Mouse (Mus musculus) E14TG2a.4 (cell line): Measurements from ENCODE around the gene Birc2.

Experiments
- H3K27me3 ChIP-seq: 2 replicates; pipeline ENCODE4 v1.6.1; 2014; ENCODE audit warnings: low read length, control low read depth; ENCODE audit not compliant: insufficient read depth
- H3K36me3 ChIP-seq: 2 replicates; pipeline ENCODE4 v1.6.1; 2014; ENCODE audit warnings: low read length, control low read depth; ENCODE audit not compliant: insufficient read depth
- H3K4me1 ChIP-seq: replicated peaks from 2 replicates; pipeline ENCODE4 v1.6.1; 2014; ENCODE audit warnings: low read depth, low read length, control low read depth
- H3K4me3 ChIP-seq: replicated peaks from 2 replicates; pipeline ENCODE4 v1.5.1; 2014; ENCODE audit warnings: mild to moderate bottlenecking, low read length
- H3K9me3 ChIP-seq: 2 replicates; pipeline ENCODE4 v1.6.1; 2014; ENCODE audit warnings: low read length, control low read depth
- CTCF ChIP-seq: conservative IDR thresholded peaks from 2 replicates; pipeline ENCODE4 v1.5.1; 2014; ENCODE audit warnings: low read length
- NANOG ChIP-seq: IDR thresholded peaks from 2 replicates; pipeline ENCODE4 v1.6.1; 2014; ENCODE audit warnings: borderline replicate concordance, low read length, mixed read lengths
- POU5F1 ChIP-seq: IDR thresholded peaks from 2 replicates; pipeline ENCODE4 v1.6.1; 2014; ENCODE audit warnings: low read length, borderline replicate concordance

Gene Birc2

DNA sequence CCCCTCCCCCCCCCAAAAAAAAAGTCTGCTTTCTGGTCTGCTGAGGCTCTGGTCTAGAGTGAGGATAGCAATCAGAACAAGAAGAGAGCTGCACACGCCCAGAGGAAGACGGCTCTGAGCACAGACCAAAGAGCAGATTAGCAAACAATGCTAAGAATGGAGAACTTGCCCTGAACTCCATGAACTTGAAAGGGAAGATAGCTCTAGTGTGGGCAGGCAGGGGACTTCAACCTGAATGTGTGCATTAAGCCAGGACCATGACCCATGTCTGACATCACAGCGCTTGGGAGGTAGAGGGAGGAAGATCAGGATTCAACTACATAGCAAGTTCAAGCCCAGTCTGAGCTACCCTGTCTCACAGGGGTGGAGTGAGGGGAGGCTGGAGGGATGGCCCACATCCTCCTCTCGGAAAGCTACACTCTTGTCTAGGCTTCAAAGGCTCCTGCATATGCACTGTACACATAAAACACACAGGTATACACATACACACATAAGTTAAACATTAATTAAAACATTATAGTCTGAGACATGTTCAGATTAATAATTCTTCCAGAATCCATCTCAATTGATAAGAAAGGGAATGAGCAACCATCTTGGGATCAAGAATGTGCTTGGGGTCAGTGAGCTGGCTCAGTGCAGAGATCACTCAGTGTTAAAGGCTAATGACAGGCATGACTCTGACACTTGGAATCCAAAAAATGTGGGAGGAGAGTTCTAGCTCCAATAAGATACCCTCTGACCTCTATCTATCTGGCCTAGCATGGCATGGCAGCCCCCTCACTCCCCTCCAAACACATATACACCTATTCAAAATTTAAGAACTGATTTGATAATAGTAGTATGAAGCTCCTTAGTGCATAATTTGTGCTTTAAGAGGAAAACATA lies 15.7 kb upstream of the Birc2 start:
- no peak for TF ChIP-seq NANOG
- TF ChIP-seq POU5F1 = no peak
- TF ChIP-seq CTCF = no peak
- peaks cover 22% of the 10 kb centered on the region for H3K4me1 ChIP-seq
- H3K4me3 ChIP-seq = no peak overlapping the region
- no peaks in the 10 kb centered on the region for H3K27me3 ChIP-seq
- H3K36me3 ChIP-seq = 0 out of 2 replicates have a peak, but pooled peaks cover 4% of the 10 kb centered on the region
- H3K9me3 ChIP-seq = no peaks in the 10 kb centered on the region

DNA sequence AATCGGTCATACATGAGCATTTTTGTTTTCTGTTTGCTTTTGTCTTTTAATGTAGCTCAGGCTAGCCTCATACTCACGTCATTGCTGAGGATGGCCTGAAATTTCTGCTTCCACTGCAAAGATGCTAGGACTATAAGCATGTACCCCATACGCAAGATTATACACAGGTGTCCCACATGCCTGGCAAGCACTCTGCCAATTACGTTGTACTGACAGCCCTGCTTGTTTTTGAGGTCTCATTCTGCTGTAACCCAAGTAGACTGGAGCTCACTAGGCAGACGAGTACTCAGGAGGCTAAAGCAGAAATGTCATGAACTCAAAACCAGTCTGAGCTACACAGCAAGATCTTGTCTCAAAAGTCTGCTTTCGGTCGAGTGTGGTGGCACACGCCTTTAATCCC lies 15.0 kb upstream of the Birc2 start:
- Histone ChIP-seq H3K27me3 (no peaks in the 10 kb centered on the region), H3K36me3 (0 out of 2 replicates have a peak, but pooled peaks cover 4% of the 10 kb centered on the region), H3K9me3 (no peaks in the 10 kb centered on the region), H3K4me3 (no peak overlapping the region), H3K4me1 (peaks cover 23% of the 10 kb centered on the region)
- TF ChIP-seq NANOG (no peak), POU5F1 (no peak), CTCF (no peak)

DNA sequence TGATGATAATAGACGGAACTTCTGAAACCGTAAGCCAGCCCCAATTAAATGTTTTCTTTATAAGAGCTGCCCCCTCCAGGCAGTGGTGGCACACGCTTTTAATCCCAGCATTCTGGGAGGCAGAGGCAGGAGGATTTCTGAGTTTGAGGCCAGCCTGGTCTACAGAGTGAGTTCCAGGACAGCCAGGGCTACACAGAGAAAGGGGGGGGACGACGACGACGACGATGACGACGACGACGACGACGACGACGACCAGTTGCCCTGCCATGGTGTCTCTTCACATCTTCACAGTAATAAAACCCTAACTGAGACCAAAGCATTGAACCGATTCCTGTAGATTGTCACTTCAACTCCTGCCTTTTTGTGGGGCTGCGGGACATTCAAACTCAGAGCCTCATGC lies 11.3 kb upstream of the Birc2 start:
- Histone ChIP-seq H3K4me1 (peaks cover 44% of the 10 kb centered on the region), H3K27me3 (no peaks in the 10 kb centered on the region), H3K4me3 (no peak overlapping the region), H3K36me3 (0 out of 2 replicates have a peak, but pooled peaks cover 4% of the 10 kb centered on the region), H3K9me3 (no peaks in the 10 kb centered on the region)
- TF ChIP-seq POU5F1 (no peak), NANOG (no peak), CTCF (no peak)

DNA sequence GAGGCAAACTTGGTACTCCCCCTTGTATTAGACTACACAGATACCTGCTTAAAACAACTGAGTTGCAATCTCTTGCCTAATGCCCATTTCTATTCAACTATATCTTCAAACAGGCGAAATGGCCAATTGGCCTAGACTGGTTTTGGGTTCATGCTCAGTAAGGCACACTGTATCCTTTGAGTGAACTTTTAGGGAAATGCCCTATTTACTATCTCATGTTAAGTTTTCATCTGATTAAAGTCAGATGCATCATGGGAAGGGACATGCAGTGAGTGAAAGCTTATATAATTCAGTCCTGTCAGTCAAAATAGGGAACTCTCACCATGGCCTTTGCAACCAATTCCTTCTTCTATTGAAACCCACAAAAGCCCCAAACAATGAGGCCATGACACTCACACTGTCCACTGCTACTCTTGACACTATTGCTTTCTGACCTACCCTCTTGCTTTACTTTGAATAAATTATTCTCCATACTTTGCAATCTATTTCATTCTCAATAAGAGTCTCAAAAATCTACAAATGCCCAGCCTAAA lies 9.9 kb upstream of the Birc2 start:
- Histone ChIP-seq H3K9me3 (peaks cover 6% of the 10 kb centered on the region; the same call in 1 of the 2 replicates), H3K4me1 (peaks cover 31% of the 10 kb centered on the region), H3K4me3 (no peak overlapping the region), H3K27me3 (no peaks in the 10 kb centered on the region), H3K36me3 (0 out of 2 replicates have a peak, but pooled peaks cover 4% of the 10 kb centered on the region)
- TF ChIP-seq POU5F1 (no peak), CTCF (no peak), NANOG (no peak)

DNA sequence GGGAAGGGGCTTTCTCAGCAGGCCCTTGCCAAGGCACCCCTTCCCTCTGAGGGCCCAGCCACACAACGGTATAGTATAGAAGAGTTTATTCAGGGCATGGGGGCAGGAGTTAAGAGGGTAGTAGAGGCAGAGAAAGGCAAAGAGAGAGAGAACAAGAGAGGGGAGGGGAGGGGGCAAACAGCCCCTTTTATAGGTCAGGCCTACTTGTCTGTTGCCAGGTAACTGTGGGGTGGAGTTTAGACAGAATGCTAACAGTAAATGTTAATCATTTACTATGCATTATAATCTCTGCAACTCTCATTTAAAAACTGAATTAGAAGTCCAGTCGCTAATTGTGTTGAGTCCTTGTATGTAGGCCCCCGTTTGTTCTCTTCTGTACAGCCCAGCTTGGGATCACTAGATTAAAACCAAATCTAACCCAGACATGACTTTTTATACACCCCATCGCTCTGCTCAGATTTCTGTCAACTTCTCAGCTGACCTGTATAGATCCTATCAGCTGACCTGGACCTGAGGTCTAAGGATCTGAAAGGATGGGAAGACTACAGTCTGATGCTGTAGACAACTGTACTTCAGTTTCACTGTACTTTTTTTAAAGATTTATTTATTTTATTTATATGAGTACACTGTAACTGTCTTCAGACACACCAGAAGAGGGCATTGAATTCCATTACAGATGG lies 8.5 kb upstream of the Birc2 start:
- no peak for TF ChIP-seq NANOG
- TF ChIP-seq POU5F1 = no peak
- no peak for TF ChIP-seq CTCF
- H3K36me3 ChIP-seq = 0 out of 2 replicates have a peak, but pooled peaks cover 4% of the 10 kb centered on the region
- H3K27me3 ChIP-seq = no peaks in the 10 kb centered on the region
- H3K4me3 ChIP-seq = no peak overlapping the region
- peaks cover 38% of the 10 kb centered on the region for H3K4me1 ChIP-seq
- peaks cover 13% of the 10 kb centered on the region; the same call in 1 of the 2 replicates for H3K9me3 ChIP-seq

DNA sequence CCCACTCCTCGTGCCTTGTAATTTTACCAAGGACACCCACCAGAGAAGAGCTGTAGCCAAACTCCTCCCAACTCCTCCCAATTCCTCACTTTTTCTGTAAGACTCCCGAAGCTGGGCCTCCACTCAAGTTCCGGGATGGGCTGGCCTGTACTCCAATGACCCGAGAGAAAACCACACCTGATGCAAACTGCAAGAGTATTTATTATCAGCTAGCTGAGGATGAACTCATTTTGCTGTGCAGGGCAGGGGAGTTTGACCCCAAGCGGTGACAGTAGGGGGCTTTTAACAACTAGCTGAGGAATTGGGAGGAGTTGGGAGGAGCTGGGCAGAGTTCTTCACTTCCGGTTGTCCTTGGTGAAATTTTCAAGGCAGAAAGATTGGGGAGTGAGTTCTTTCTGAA lies 4.4 kb upstream of the Birc2 start:
- Histone ChIP-seq H3K9me3 (peaks cover 13% of the 10 kb centered on the region; the same call in 1 of the 2 replicates), H3K4me3 (no peak overlapping the region), H3K27me3 (no peaks in the 10 kb centered on the region), H3K36me3 (no peaks in the 10 kb centered on the region), H3K4me1 (peaks cover 36% of the 10 kb centered on the region)
- TF ChIP-seq POU5F1 = no peak
- no peak for TF ChIP-seq CTCF
- TF ChIP-seq NANOG = no peak

DNA sequence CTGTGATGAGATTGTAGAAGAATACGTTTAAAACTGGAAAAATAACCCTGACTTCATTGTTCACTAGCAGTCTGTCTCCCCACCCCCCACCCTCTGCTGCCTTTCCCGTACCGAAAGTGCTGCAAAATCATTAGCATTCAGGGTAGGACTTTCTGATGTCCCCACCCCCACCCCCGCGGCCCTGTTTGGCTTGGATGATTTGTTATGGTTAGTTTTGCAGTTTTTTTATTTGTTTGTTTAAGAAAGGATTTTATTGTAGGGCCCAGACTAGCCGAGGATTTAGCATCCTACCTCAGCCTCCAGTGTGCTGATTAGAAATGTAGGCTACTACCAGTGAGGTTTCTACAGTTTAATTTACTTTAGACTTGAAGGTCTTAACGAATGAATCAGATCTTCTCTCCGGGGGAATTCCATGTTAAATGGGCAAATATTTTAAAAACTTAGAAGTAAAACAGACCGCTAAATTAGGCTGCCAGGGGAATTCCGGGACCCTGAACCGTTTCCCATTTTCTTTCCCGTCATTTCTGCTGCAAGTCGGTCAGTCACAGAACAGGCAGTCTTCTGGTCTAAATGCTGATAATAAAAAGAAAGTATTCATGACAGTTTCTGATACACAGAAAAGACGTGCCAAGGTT lies 1.1 kb upstream of the Birc2 start:
- H3K36me3 ChIP-seq = peaks cover 21% of the 10 kb centered on the region
- no peaks in the 10 kb centered on the region for H3K27me3 ChIP-seq
- peaks cover 13% of the 10 kb centered on the region; the same call in 1 of the 2 replicates for H3K9me3 ChIP-seq
- no peak for TF ChIP-seq CTCF
- TF ChIP-seq POU5F1 = no peak
- H3K4me3 ChIP-seq = peak overlapping the region; percentile 93
- H3K4me1 ChIP-seq = peaks cover 30% of the 10 kb centered on the region

DNA sequence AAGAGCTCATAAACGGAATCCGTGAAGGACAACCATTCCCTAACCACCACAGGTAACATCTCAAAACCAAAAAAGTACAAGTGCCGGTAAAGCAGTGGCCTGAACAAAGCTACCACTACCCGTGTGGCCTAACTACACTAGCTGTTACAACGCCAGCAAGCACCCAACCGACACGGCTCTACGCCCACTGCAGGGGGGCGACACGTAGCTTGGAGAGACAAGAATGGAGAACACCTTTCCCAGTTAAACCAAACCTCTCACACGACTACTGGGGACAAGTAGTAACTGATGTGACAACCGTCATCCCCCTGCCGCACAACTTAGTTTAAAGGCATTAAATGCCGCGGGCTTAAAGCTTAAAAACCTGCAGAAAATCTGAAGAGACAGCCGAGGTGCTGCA lies 533 bp downstream of the Birc2 start:
- no peak for TF ChIP-seq POU5F1
- no peak for TF ChIP-seq CTCF
- TF ChIP-seq NANOG = no peak
- H3K27me3 ChIP-seq = no peaks in the 10 kb centered on the region

More for the DNA sequence above, 533 bp downstream of the Birc2 start:
- peaks cover 29% of the 10 kb centered on the region for H3K36me3 ChIP-seq
- peaks cover 3% of the 10 kb centered on the region; the same call in 1 of the 2 replicates for H3K9me3 ChIP-seq
- H3K4me3 ChIP-seq = peak overlapping the region; percentile 93
- peaks cover 39% of the 10 kb centered on the region for H3K4me1 ChIP-seq
